Mouse (Mus musculus): Measurements from ENCODE around the gene Klhdc8a. TPM values are rescaled to one million over a fixed set of nuclear protein-coding genes. Genes with fewer than 3 reads are reported as not detected.

Klhdc8a gene
- 0.11 TPM for polyA plus RNA-seq (2014; fragmentation: Illumina TruSeq; extraction: RNeasy Lipid Tissue Mini Kit (QIAGEN cat#74804); ENCODE audit: low replicate concordance)

DNA sequence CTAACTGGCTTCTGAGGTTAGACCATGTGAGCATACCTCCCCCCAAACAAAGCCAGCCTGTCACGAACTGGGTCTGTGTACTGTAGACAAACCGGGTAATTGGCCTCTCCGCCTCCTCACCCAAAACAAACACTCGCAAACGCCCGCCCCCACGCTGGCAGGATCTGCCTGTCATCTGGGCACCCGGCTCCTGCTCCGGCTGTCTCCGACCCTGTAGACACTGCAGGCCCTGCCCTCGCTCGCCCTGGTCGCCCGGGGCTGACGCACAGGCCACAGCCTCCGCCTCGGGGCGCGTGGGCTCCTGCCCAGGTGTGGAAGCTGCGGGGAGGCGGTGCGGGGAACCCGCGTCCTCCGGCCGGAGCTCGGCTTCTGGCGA is at the start of gene Klhdc8a:
Gene Klhdc8a, plus strand, starts transcription at position 202 of the 376 bp plus-strand sequence.

GRCm38 (mm10) chr1:132315889-132316624 is 17.6 kb downstream of the Klhdc8a start, which contains the start of gene Nuak2:
Gene Nuak2 (plus strand): TSS chr1:132316126.

Other genes with a start within 250 kb of the Klhdc8a start
- 15.8 TPM for gene Mfsd4a, start 230.6 kb upstream of the Klhdc8a start, polyA plus RNA-seq (2014; fragmentation: Illumina TruSeq; extraction: RNeasy Lipid Tissue Mini Kit (QIAGEN cat#74804); ENCODE audit: low replicate concordance)
- 3.0 TPM for gene Cdk18, start 158.9 kb upstream of the Klhdc8a start, polyA plus RNA-seq (2014; fragmentation: Illumina TruSeq; extraction: RNeasy Lipid Tissue Mini Kit (QIAGEN cat#74804); ENCODE audit: low replicate concordance)
- not detected for gene Lemd1, start 107.2 kb upstream of the Klhdc8a start, polyA plus RNA-seq (2014; fragmentation: Illumina TruSeq; extraction: RNeasy Lipid Tissue Mini Kit (QIAGEN cat#74804); ENCODE audit: low replicate concordance)
- gene AC124108.1, start 107.2 kb upstream of the Klhdc8a start, polyA plus RNA-seq (2014; fragmentation: Illumina TruSeq; extraction: RNeasy Lipid Tissue Mini Kit (QIAGEN cat#74804); ENCODE audit: low replicate concordance) = not detected
- not detected for gene Gm10188, start 68.9 kb upstream of the Klhdc8a start, polyA plus RNA-seq (2014; fragmentation: Illumina TruSeq; extraction: RNeasy Lipid Tissue Mini Kit (QIAGEN cat#74804); ENCODE audit: low replicate concordance)
- 28.3 TPM for gene Nuak2, start 17.5 kb downstream of the Klhdc8a start, polyA plus RNA-seq (2014; fragmentation: Illumina TruSeq; extraction: RNeasy Lipid Tissue Mini Kit (QIAGEN cat#74804); ENCODE audit: low replicate concordance)
- gene Tmcc2, start 92.7 kb downstream of the Klhdc8a start, polyA plus RNA-seq (2014; fragmentation: Illumina TruSeq; extraction: RNeasy Lipid Tissue Mini Kit (QIAGEN cat#74804); ENCODE audit: low replicate concordance) = 0.37 TPM
- 7.6 TPM for gene Dstyk, start 118.9 kb downstream of the Klhdc8a start, polyA plus RNA-seq (2014; fragmentation: Illumina TruSeq; extraction: RNeasy Lipid Tissue Mini Kit (QIAGEN cat#74804); ENCODE audit: low replicate concordance)
- gene Rbbp5, start 178.7 kb downstream of the Klhdc8a start, polyA plus RNA-seq (2014; fragmentation: Illumina TruSeq; extraction: RNeasy Lipid Tissue Mini Kit (QIAGEN cat#74804); ENCODE audit: low replicate concordance) = 29.4 TPM
- gene Tmem81, start 207.6 kb downstream of the Klhdc8a start, polyA plus RNA-seq (2014; fragmentation: Illumina TruSeq; extraction: RNeasy Lipid Tissue Mini Kit (QIAGEN cat#74804); ENCODE audit: low replicate concordance) = 3.5 TPM
- not detected for gene Cntn2, start 244.6 kb downstream of the Klhdc8a start, polyA plus RNA-seq (2014; fragmentation: Illumina TruSeq; extraction: RNeasy Lipid Tissue Mini Kit (QIAGEN cat#74804); ENCODE audit: low replicate concordance)